Mouse (Mus musculus) CD4-positive, CD25-positive, alpha-beta regulatory T cell, adult 2 months (primary cell): ENCODE results near the gene Dbf4.

Source experiments
- DNase-seq: peaks from one replicate; pipeline ENCODE4 v3.0.0-alpha.2; 2012; ENCODE audit warnings: low read depth, low spot score

Gene Dbf4

DNA sequence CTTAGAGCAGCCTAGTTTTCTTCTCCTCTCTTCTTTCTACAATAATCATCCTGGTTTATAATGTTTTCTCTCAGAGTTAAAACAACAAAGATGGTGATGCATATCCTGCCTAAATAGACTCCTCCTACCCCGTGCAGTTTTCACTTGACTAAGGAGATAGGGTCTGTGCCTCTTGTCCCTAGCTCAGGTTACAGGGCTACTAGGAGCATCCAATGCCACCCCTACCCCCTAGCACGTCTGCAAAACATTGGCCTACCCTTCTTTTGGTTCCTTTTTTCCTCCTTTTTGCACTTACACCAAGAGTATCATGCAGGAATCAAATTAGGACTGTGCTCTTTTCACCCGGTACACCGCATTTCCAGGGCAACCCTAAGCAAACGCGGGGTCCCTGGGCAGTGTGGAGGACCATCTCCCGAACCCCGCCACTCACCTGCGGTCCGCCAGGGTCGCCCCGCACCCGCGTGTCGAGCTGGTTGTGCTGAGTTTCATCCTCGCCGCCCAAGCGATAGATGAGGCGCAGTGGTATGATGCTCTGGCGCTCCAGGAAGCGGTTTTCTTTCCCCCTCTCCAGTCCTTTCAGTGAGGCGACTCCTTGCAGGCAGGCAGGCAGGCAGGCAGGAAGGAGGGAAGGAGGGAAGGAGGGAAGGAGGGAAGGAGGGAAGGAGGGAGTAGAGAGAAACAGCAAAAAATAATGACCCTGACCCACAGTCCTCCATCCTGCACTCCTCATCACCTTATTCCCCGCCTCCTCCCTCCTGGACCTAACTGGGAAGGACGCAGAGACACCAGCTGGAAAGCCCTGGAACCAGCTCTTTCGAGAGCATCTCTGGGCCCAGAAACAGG, 55.5 kb downstream of the Dbf4 start:
- no peak for DNase-seq

DNA sequence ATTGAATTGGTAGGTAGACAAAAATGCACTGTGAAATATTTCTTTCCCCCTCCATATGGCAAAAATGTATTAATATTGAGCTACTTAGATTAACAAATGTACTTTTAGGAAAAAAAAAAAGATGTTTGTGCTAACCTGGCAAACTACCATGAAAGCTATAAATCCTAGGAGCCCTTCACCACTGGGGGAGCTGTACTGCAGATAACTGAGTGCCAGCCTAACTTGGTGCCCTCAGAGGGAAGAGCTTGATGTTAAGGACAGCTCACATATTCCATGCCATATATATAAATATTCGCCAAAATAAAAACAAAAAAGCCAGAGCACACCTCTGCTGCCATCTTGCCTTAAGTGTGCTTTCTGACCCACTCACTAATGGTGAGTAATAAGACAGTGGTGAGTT, 60.2 kb downstream of the Dbf4 start:
- no peak for DNase-seq

DNA sequence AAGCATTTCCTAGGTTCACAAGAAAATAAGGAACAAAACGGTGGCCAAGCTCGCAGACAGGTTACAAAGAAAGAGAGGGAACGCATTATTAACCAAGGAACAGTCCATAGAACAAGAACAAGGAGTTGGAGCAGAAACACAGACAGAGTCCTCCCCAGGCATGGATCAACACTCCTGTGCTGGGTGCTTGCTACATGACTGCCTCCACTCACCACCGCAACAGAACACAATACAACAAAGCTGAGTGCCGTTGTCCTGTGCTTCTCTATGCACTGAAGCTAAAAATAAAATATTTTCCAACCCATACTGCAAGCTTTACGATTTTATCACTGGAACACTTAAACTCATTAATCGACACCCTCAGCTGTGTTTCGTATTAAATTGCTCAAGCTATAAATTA, 64.8 kb downstream of the Dbf4 start:
- DNase-seq = no peak

DNA sequence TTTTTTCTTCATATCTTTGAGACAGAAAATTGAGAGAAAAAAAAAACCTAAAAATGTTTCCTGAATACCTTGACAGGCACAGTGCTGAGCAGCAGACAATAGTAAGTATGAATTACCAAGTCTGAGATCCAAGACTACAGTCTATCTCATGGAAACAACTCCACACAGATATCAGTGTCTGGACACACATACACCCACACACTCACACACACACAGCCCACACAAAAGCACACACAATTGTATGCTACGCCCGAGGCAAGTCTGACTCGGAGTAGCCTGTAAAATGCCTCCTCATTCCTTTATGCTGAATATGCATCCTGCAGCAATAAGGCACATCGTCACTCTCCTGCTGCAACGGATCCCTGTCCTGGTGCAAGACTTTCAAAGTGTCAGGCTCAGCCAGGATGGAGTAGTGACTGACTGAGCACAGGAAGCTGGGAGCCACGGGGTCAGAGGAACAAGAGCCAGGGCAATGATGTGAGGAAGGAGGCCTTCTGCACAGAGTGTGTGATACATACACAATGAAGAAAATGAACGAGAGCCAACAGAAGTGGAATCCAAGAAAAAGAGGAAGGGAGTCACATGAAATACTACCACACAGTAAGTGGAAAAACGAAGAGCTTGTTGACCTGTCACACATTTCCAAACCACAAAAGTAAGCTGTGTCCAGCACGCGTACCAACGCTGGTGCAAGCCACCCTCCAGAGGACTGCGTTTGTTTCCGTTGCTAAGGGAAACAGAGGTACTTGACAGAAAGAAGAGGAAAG, 65.4 kb downstream of the Dbf4 start:
- DNase-seq = no peak

DNA sequence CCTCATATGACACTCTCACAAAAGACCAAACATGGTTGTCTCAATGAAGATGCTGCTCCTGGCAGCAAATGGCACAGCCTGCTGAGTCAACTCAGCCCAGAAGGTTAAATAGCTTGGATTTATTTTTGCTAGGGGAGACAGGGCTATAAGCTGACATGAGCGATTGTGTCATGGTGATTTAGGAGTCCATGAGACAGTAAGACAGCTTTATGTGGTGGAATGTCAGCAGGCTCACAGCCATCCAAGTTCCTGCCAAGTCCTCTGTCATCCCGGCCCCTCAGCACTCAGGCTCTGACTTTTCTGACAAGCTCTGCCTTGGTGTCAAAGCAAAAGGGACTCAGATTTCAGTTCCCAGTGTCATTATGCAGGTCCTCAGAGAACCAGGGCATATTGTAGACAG, 66.2 kb downstream of the Dbf4 start:
- DNase-seq = no peak

DNA sequence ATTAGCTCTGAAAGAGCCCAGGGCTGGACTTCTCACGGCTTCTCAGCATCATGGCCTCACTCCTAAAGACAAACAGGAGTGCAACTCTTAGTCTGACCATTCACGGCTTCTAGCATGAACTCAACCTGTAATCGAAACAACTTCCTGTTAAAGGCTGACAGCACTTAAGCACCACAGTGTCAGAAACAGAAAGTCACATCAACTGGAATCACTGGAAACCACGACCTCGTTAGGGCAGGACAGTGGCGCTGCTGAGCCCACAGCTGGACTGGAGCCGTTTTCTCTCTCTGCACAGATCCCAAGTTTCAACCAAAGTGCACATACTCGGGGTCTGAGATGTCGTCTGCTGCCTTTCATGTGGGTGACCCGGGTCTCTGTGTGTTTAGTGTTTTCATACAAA, 73.0 kb downstream of the Dbf4 start:
- DNase-seq = no peak
